Mouse (Mus musculus): ENCODE measurements at regions not wholly inside any gene's neighbourhood (a gene's known extent, or its start where the extent isn't known, plus 50 kb on each side); places are given as distances from the start of the nearest gene placed in this dataset.

DNA sequence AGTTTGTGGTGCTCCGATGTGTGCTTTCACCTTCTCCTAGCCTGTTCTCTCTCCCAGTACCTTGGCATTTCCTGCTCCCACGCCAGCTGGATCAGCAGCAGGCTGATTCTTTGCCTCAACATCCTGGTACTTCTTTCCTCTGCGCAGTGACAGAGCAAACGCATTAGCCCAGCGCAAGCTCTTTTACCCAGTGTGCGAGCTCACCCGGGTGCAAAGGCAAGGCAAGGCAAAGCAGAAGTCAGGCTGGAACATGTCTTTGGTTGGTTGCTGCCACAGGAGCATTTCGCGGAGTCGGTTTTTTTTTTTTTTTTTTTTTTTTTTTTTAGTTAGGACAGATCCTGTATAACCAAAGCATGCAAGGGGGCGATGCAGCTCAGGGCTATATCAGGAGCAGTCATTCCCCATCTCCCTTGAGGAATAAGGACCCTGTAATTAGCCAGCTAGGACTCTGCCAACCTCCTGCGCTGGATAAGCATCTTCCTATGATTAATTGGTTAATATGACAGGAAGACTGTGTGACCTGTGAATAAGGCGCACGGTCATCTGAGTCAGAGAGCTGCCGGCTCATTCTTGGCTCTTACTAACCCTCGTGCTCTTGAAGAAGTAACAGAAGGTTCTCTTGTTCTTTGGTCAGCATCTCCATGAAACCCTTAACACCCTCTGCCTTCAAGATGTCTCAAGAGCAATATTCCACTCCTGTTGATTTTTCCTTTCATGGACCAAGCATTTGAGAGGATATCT, 123.9 kb downstream of the Ifng start:
- TF ChIP-seq EP300 (IDR thresholded peaks at IDR 0.05; ENCODE audit: low read depth) (no peak), CTCF (IDR thresholded peaks at IDR 0.05; ENCODE audit: low read depth) (no peak)
